Mouse (Mus musculus): ENCODE results near the gene Gk2. TPM values are rescaled to one million over a fixed set of nuclear protein-coding genes. Genes with fewer than 3 reads are reported as not detected.

Gk2 gene
- polyA plus RNA-seq, 1 experiment from 2014 or later, result not detected

GRCm38 (mm10) chr5:97429976-97430375, 26.8 kb downstream of the Gk2 start:
- WGBS, result 60% methylated on average over 9 of the region's 9 CpGs
- 0 out of 2 replicates have a peak, but pooled peaks have one; percentile 38 for ATAC-seq (ENCODE audit: low FRiP score, low read depth)
- Histone ChIP-seq H3K9me3 (no peaks in the 10 kb centered on the region), H3K4me1 (replicated peaks) (no peaks in the 10 kb centered on the region), H3K36me3 (no peaks in the 10 kb centered on the region), H3K9ac (no peak overlapping the region), H3K4me2 (no peak overlapping the region), H3K4me3 (no peak overlapping the region), H3K27ac (replicated peaks) (no peak overlapping the region), H3K27me3 (no peaks in the 10 kb centered on the region)

GRCm38 (mm10) chr5:97421669-97422068, 35.2 kb downstream of the Gk2 start:
- Histone ChIP-seq H3K4me3 (no peak overlapping the region), H3K27ac (replicated peaks) (no peak overlapping the region), H3K9ac (no peak overlapping the region), H3K4me2 (no peak overlapping the region), H3K36me3 (no peaks in the 10 kb centered on the region), H3K9me3 (no peaks in the 10 kb centered on the region), H3K27me3 (no peaks in the 10 kb centered on the region), H3K4me1 (replicated peaks) (no peaks in the 10 kb centered on the region)
- no peak for ATAC-seq (ENCODE audit: low FRiP score, low read depth)
- 95% methylated on average over 2 of the region's 2 CpGs for WGBS

- ATAC-seq (ENCODE audit: low FRiP score, low read depth), result no peak
- no peak overlapping the region for H3K27ac ChIP-seq (replicated peaks)
Measured at GRCm38 (mm10) chr5:97417185-97417584, 39.6 kb downstream of the Gk2 start.

DNA sequence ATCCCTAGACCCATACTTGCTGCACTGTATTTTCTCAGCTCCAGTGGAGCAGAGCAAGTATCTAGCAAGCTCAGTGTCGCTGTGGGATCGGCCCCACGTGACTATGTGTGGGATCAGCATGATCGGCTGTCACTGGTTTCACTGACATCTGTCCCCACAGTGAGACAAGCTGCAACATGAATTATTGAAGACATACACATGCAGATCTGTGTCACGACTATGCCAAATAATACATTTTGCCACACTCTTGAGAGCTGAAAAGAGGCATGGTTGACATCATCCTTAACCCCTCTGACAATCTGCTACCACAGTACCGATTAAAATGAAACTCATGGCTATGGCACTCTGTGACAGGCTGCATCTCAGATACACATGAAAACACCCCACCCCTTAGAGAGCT, 41.0 kb downstream of the Gk2 start:
- Histone ChIP-seq H3K9me3 (no peaks in the 10 kb centered on the region), H3K27ac (replicated peaks) (0 out of 2 replicates have a peak overlapping the region, but pooled peaks have one; percentile 11), H3K4me2 (no peak overlapping the region), H3K27me3 (no peaks in the 10 kb centered on the region), H3K36me3 (no peaks in the 10 kb centered on the region), H3K9ac (no peak overlapping the region), H3K4me1 (replicated peaks) (peaks cover 5% of the 10 kb centered on the region; the same call in 1 of the 2 replicates), H3K4me3 (no peak overlapping the region)
- 48% methylated on average over 6 of the region's 6 CpGs for WGBS
- peak; percentile 79 for ATAC-seq (ENCODE audit: low FRiP score, low read depth)

More at GRCm38 (mm10) chr5:97417185-97417584, 39.6 kb downstream of the Gk2 start:
- no peaks in the 10 kb centered on the region for H3K36me3 ChIP-seq
- H3K4me2 ChIP-seq, result no peak overlapping the region
- no peaks in the 10 kb centered on the region for H3K27me3 ChIP-seq
- no peaks in the 10 kb centered on the region for H3K9me3 ChIP-seq
- WGBS, result 78% methylated on average over 2 of the region's 2 CpGs
- peaks cover 5% of the 10 kb centered on the region; the same call in 1 of the 2 replicates for H3K4me1 ChIP-seq (replicated peaks)
- H3K9ac ChIP-seq, result no peak overlapping the region
- H3K4me3 ChIP-seq, result no peak overlapping the region

GRCm38 (mm10) chr5:97413716-97414115, 43.1 kb downstream of the Gk2 start:
- peaks cover 5% of the 10 kb centered on the region for H3K4me1 ChIP-seq (replicated peaks)
- no peaks in the 10 kb centered on the region for H3K36me3 ChIP-seq
- H3K9me3 ChIP-seq, result no peaks in the 10 kb centered on the region
- H3K27ac ChIP-seq (replicated peaks), result no peak overlapping the region
- no peak overlapping the region for H3K4me2 ChIP-seq
- H3K4me3 ChIP-seq, result no peak overlapping the region
- no peaks in the 10 kb centered on the region for H3K27me3 ChIP-seq
- H3K9ac ChIP-seq, result no peak overlapping the region
- 65% methylated on average over 3 of the region's 3 CpGs for WGBS
- ATAC-seq (ENCODE audit: low FRiP score, low read depth), result no peak

DNA sequence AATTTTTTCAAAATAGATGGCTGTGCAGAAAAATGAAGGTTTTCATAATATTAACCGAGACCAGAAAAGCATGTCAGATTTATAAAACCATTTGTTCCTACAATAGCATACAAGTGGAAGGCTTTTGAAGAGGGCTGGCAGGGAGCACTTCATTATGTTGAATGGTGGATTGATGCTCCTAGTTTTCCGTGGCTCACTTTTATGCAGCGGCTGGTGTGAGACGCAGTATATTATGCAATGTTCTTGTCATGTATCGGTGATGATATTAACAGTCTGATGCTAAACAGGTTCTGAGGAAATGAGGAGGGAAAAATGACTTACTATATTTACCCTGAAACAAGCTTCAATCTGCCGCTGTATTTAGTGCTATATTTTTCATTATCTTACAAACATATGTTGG, 46.6 kb downstream of the Gk2 start:
- Histone ChIP-seq H3K9ac (no peak overlapping the region), H3K4me2 (no peak overlapping the region), H3K4me1 (replicated peaks) (no peaks in the 10 kb centered on the region; the same call in none of the 2 replicates), H3K9me3 (no peaks in the 10 kb centered on the region), H3K36me3 (no peaks in the 10 kb centered on the region), H3K27ac (replicated peaks) (no peak overlapping the region), H3K4me3 (no peak overlapping the region), H3K27me3 (no peaks in the 10 kb centered on the region)
- 40% methylated on average over 6 of the region's 6 CpGs for WGBS
- no peak for ATAC-seq (ENCODE audit: low FRiP score, low read depth)

- Histone ChIP-seq H3K4me2 (no peak overlapping the region), H3K9ac (no peak overlapping the region), H3K4me3 (no peak overlapping the region), H3K27ac (replicated peaks) (peak overlapping the region; percentile 57; the same call in 1 of the 2 replicates), H3K4me1 (replicated peaks) (no peaks in the 10 kb centered on the region; the same call in none of the 2 replicates), H3K9me3 (no peaks in the 10 kb centered on the region), H3K36me3 (no peaks in the 10 kb centered on the region), H3K27me3 (no peaks in the 10 kb centered on the region)
- 30% methylated on average over 4 of the region's 4 CpGs for WGBS
- peak; percentile 65; the same call in 1 of the 2 replicates for ATAC-seq (ENCODE audit: low FRiP score, low read depth)
Measured at GRCm38 (mm10) chr5:97409234-97409704, 47.6 kb downstream of the Gk2 start.

Other genes starting within 250 kb of the Gk2 start
- not detected in 2 replicates for gene Naa11, start 64.6 kb downstream of the Gk2 start, polyA plus RNA-seq (2015; fragmentation: Nextera tagmentation; extraction: Ambion mirVana)